Mouse (Mus musculus) layer of hippocampus, postnatal 36 days (tissue): ENCODE measurements around the gene Sdsl. TPM values are rescaled to one million over a fixed set of nuclear protein-coding genes. Genes with fewer than 3 reads are reported as not detected.

Source experiments
- DNase-seq, 2 experiments: peaks; one replicate each; pipeline ENCODE4 v3.0.0; 2022
- total RNA-seq, 2 experiments: library from RNA; stranded (reverse); gene quantifications; 2 replicates each; pipeline ENCODE4 v1.2.3; 2021

Sdsl gene
- total RNA-seq, 2 experiments from 2014 or later, result 6.9 to 8.3 TPM

DNA sequence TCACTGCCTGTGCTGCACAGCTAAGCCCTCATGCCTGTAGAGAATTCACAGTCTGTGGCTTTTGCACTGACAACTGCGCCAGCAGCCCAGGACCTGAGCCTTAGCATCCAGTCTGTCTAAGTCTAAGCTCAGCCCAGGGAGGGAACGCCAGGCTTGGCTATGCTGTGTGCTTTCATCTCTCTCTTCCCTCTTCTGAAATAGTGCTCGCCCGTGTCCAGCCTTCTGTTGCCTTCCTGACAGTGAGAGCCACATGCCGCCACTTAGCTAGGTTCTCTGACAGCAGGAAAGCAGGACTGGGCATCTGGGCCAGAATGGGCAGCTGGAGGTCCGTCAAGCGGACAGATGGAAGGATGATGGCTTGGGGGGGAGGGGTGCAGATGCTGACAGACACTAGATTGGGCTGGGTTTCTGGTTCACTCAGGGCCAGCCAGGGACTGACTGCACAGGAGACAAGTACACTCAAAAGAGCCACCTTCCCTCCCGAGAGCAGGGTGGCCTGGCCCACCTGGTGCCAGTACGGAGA lies 21.3 kb upstream of the Sdsl start:
- no peak for DNase-seq

DNA sequence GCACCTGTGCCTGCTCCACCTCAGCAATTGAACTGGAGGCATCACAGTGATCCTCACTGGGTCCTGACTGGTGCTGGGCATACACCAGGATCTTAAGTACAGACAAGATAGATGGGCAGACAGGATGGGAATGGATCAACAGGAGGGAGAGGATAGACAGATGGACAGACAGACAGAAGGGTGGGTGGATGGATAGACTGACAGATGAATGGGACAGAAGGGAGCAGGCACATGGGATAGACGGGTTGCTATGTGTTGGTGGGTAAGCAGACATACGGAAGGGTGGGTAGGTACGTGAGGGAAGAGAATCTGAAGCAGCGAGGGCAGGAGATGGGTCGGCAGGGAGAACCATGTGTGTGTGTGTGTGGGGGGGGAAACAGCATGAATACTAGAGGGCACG lies 20.8 kb upstream of the Sdsl start:
- DNase-seq, result peak; percentile 26 to 29

DNA sequence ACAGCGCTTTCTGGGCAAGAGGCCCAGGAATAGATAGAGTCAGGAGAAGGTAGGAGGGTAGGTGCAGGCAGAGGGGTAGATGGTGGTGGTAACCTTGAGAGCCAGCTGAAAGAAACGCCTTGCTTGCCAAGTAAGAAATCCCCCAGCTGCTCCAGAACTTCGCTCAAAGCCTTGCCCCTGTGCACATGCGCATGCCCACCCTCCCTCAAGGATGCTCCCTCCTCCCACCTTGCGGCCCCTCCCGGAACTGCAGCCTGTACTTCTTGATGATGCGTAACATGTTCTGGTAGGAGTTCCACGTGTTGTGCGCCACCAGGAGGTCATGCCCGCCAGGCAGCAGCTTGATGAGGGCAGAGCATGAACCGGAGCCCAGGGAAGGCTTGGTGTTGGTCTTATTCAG lies 19.8 kb upstream of the Sdsl start:
- DNase-seq, result no peak

DNA sequence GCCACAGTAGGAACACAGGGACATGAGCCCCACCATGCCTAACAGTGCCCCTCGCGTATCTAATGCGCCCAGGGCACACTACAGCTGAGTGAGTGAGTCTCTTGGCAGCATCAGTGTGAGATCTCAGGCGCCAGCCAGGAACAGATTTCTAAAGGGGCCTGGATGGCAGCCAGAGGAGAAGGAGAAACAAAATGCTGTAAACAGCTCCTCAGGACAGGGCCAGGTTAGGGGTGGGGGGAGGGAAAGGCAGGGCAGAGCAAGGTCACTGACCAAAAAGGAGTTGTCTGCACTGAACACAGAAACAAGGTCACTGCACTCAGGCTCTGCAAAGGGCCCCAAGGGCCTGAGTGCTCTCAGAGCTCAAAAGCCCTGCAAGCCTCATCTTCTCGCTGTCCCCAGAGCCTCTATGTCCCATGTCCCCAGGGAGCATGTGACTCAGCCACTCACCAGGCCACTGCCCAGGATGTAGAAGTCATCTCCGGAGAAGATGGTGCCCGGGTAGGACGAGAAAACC lies 18.1 kb upstream of the Sdsl start:
- peak; percentile 49 to 57 for DNase-seq

DNA sequence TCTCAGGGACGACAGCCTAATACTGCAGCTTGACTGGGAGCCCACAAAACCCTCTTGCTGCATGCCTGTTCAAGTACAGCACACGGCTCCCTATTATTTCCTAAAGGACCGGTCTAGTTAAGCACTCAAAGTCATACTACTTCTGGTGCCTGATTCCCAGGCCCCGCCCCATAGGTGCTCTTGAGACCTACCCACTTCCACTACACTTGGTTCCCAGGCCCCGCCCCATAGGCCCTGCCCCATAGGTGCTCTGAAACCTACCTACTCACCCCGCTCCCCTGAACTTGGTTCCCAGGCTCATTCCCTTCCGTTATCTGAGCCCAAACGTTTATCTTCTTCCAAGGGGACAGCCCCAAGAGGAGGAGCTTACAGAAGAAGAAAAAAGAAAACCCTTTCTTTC lies 15.2 kb upstream of the Sdsl start:
- DNase-seq, result no peak

DNA sequence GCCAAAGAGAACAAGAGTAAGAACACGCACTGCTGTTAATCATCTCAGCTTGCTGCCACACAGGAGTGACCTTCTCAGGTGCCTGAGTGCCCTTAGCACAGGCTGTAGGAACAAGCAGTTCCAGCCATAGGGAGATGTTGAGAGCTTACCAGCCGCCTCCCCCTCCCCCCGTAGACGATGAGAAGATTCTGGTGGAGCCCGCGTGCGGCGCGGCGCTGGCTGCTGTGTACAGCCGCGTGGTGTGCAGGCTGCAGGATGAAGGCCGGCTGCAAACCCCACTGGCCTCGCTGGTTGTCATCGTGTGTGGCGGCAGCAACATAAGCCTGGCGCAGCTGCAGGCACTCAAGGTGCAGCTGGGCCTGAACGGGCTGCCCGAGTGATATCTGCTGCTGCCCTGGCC lies 10.8 kb upstream of the Sdsl start:
- no peak for DNase-seq

DNA sequence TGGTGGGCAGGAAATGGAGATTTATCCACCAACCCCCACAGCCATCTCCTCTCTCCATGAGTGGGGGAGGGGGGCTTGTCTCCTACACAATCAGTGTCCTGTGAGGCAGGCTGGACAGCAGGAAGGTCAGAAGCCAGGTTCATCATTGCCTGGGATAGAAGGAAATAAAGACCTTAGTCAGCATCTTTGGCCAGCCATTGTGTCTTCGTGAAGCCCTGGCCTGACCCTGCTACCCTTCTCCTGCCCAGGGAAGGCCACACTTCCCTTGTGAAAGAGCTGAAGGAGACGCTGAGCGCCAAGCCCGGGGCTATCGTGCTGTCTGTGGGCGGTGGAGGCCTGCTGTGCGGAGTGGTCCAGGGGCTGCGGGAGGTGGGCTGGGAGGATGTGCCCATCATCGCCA lies 8.6 kb upstream of the Sdsl start:
- DNase-seq, result no peak

DNA sequence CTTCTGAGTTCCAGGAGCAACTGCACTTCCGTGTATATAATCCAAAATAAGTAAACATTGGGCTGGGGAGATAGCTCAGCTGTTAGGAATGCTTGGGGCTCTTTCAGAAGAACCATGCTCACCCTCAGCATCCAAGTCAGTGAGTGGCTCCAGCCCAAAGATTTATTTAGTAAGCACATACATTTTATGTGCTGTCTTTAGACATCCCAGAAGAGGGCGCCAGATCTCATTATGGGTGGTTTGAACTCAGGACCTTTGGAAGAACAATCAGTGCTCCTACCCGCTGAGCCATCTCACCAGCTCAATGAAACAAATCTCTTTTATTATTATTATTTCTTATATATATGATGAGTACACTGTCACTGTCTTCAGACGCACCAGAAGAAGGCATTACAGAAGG lies 6.9 kb upstream of the Sdsl start:
- no peak for DNase-seq

DNA sequence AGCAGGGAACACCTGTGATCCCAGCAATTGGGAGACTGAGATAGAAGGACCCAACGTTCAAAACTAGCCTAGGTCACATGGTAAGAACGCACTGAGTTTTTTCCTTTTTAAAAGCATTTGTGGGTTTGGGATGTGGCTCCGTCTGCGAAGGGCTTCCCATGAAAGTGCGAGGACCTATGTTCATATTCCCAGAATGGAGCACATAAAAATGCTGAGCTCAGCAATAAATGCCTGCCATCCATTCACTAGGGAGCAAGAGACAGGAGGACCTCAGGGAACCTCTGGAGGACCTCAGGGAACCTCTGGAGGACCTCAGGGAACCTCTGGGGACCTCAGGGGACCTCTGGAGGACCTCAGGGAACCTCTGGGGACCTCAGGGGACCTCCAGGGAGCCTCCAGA lies 5.4 kb upstream of the Sdsl start:
- DNase-seq, result no peak

DNA sequence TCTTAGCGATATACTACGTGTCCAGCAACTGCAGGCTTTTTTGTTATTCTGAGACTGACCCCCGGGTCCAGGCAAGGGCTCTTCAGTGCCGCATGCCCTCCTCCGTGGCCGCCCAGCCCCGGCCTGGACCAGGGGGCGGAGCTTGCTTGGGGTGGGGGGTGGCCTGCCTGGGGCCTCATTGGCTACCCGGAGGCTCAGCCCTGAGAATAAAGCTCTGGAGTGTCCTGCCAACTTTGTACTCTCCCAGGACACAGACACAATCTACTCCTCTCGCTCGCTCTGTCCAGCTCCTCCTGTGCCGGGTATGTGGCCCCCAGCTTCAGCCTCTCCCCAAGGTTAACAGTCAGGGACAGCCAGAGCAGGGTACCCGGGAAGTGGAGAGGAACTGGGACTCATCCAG lies 3.7 kb upstream of the Sdsl start, which contains the start of gene Sds:
Gene Sds (plus strand): TSS at position 231 of the 400 bp plus-strand sequence.
- DNase-seq, result no peak

DNA sequence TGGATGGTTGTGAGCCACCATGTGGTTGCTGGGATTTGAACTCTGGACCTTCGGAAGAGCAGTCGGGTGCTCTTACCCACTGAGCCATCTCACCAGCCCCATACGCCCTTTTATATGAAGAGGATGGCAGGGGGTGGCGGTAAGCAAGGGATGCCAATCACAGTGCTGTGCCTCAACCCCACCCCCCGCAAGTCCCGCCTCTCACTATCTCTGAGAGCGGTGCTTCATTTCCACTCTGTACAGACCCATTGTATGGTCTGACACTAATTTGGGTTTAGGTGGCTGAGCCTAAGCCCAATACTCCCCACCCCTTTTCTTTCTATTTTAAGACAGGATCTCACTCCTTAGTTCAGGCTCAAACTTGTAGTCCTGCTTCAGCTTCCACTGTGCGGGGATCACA lies 3.3 kb upstream of the Sdsl start:
- DNase-seq, result no peak

DNA sequence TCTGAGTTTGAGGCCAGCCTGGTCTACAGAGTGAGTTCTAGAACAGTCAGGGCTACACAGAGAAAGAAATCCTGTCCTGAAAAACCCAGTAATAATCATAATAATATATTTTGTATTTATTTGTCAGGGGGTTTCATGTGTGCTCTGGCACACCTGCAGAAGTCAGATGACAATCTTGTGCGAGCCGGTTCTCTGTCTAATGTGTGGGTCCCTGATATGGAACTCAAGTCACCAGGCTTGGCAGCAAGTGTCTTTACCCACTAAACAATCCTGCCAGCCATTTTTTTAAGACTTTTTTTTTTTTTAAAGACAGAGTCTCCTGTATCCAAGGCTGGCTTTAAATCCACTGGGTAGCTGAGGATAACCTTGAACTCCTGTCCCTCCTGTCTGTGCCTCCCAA lies 751 bp upstream of the Sdsl start:
- DNase-seq, result no peak

DNA sequence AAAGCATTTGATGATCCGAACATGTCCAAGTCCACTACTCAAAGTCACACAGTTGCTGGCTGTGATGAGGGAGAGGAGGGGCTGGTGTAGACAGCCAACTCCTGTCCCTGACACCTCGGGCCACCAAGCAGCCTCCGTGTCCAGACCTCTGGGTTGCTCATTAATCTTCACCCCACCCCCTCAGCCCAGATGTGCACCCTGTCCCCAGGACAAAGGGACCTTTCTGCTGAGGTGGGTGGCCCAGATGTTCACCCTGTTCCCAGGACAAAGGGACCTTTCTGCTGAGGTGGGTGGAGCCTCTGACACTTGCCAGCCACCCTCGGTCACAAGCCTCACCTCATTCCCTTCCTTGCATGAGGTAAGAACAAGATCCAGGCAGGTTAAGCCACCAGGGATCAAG lies 1.1 kb downstream of the Sdsl start:
- DNase-seq, result no peak

DNA sequence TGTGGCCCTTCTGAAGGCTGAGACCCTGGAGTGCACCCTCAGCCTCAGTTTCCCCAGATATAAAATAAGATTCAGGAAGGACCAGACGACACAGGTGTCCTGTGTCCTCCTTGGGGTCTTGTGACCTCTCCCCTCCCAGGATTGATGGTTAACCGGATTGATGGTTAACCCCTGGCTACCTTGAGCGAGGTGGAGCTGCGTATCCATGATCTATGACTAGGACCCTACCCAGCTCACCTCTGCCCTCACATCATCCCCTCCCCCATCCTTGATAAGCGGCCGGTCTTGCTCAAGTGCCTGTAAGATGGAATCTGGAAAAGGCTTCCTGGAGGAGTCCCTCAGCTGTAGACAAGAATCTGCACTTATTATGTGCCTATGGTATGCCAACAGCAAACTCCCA lies 3.8 kb downstream of the Sdsl start:
- no peak for DNase-seq

DNA sequence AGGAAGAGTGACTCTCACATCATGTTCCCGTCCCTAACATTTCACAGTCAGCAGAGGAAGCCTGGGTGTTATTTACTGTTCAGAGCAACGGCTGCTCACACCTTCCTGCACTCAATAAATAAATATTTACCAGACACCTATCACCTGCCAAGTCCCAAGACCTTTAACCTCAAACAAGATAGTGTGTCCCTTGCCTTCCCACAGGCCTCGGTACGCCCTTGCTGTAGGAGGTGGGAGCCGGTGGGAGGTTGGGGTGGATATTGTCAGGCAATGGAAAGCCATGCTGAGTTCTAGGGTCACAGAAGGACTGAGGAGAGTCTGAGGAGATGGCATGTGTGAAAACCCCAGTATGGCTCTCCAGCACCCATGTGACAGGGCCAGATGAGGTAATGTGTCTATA lies 4.3 kb downstream of the Sdsl start:
- DNase-seq, result no peak

DNA sequence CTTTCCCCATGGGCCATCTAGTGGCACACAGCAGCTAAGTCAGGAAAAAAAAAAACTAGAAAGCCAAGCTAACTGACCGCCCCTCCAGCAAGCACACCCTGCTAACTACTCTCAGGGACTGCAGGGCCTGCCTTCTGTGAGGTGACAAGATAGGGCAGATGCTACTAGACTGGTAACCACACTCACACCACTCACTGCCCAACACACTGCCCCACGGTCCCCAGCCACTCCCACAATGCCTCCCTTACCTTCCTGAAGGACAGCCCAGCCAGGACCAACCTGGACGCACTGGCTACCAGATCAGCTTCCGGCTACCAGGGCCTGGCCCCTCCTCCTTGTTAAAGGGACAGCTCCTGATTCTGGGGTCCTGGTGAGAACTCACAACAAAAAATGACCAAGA lies 5.6 kb downstream of the Sdsl start:
- DNase-seq, result no peak

DNA sequence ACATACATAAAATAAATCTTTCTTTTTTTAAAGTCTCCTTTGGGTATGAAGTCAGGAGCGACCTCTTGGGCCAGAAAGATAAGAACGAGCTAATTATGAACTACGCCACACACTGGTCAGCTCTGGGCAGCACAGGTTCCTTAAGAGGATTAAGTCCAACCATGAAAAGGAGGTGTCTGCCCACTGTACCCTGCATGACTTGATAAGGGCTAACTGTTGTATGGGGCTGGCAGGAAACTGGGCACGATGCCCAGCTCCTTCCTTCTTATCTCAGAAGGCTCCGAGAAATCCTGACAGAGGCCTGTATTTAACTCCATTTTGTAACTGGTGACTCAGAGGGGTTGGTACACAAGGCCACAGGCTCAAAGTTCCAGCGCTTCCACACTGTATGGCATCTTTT lies 6.8 kb downstream of the Sdsl start:
- DNase-seq, result no peak

DNA sequence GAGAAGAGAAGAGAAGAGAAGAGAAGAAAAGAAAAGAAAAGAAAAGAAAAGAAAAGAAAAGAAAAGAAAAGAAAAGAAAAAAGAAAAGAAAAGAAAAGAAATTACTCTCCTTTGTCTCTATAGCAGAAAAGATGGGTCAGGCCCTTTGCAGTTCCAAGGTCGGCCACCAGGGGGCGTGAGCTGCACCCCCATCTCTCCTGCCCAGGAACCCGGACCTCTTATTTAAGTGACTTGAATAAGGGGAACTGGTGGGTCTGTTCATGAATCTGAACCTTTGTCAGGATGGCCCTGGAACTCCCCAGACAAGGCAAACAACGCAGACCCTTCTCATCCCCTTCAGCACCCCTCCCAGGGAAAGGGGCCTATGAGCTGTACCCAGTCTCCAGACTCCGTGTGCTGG lies 7.5 kb downstream of the Sdsl start:
- no peak for DNase-seq

DNA sequence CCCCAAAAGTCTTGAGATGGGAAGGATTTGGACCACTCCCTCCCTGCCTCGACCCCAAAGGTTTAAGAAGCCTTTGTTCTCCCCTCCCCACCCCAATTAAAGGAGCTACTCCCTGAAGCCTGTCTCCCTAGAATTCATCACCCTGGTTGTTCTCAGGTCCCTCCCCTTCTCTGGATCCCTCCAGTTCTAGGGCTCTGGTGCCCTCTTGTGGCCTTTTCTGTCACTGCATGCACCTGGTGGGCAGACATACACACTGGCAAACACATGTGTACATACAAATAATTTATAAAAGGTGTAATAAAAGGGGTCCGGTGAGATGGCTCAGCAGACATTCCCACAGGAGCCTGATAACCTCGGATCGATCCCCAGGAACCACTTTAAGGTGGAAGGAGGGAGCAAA lies 8.3 kb downstream of the Sdsl start:
- DNase-seq, result no peak

DNA sequence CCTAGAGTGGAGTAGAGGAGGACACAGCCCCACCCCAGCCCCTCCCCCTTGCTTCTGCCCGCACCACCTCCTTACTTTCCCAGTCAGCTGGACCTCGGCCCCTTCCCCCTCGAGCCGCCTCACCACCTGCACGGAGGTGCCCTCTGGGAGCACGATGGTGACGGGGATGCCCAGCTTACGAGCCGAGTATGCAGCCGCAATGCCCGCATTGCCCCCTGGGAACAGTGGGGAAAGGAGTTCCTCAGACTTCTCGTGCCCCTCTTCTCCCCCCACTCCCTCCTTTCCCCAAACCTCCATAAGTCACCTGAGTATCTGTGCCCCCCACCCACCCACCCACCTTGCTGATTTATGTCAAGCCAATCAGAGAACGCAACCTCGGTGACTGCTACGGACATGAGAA lies 10.7 kb downstream of the Sdsl start:
- no peak for DNase-seq

DNA sequence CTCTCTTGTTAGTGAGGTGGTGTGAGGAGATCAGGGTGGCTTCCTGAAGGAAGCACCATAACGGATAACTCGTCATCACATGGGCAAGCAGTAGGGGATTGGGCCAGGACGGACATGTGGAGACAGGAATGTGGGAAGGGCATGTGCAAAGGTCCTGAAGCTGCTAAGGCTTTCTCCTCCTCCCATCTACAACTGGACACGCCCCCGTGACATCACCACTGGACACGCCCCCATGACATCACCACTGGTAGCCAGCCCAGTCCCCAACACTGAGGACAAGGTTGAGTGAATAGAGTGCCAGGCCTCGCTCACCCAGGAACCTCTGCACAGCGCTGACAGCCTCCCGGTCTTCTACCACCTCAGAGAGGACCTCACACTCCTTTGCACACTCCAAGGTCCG lies 13.5 kb downstream of the Sdsl start:
- DNase-seq, result no peak

DNA sequence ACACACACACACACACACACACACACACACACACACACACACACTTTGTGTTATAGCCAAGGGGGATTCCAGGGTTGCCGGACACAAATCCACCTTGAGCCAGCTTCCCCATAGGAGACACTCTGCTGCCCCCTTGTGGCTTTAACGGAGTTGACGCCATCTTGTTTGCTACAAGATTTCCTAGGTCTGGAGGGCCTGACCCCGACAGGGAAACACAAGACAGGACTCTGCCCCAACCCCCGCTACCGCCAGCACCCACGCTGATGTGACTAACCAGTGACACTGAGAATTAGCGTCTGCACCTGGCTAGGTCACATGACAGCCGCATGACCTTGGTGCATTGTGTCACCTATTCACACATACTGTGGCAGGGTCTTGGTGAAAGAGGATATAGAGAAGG lies 15.0 kb downstream of the Sdsl start:
- no peak for DNase-seq

DNA sequence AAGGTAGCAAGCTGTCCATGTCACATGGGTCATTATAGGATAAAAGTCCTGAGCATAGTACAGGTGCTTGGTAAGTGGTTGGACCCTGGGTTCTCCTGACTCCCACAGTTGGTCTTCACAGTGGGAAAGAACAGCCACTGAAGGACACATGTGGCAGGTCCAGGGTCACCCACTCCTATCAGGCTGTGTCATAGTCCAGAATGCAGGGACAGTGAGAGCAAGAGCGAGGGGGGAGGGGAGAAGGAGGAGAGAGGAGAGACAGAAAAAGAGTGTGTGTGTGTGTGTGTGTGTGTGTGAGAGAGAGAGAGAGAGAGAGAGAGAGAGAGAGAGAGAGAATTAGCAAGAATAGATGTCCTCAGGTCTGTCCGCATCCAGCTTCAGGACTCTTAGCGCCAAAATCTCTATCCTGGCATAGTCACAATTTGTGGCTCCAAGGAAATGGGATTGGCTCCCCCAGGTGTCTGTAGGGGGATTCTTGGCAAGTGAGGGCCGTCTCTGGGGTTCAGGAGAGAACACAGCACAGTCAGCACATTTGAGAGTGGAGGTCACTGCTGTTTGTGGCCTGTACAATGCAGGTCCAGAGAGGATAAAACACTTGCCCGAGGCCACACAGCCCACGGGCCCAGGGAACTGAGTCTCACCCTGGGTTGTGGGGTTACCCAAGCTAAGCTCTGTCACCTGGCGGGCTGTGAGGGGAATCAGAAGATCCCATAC lies 15.6 kb downstream of the Sdsl start:
- DNase-seq, result no peak

DNA sequence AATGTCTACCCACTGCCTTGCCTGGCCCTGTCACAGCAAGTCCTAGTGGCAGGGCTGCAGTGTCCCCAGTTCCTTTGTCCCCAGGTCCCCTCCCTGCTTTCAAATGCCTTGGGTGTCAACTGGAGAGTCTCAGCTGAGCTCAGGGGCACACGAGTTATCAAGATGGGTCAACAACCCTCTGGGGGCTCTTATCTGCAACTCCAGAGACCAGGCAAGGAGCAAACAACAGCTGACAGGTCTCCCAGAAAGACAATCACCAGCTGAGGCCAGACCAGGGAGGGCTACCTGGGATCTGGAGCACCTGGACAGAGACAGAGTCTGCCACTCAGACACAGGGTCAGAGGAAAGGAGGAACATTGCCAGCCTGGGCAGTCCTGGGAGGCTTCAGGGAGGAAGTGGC lies 16.4 kb downstream of the Sdsl start:
- no peak for DNase-seq
